Mouse (Mus musculus): ENCODE data around the gene Vcl.

The Vcl gene

GRCm38 (mm10) chr14:21017871-21018270 lies 88.7 kb downstream of the Vcl start:
- no peak for DNase-seq

GRCm38 (mm10) chr14:21018977-21019376 lies 89.8 kb downstream of the Vcl start:
- peak; percentile 19 to 45 for DNase-seq

- no peak for DNase-seq
These were observed 91.2 kb downstream of the Vcl start for GRCm38 (mm10) chr14:21020435-21020834.

DNA sequence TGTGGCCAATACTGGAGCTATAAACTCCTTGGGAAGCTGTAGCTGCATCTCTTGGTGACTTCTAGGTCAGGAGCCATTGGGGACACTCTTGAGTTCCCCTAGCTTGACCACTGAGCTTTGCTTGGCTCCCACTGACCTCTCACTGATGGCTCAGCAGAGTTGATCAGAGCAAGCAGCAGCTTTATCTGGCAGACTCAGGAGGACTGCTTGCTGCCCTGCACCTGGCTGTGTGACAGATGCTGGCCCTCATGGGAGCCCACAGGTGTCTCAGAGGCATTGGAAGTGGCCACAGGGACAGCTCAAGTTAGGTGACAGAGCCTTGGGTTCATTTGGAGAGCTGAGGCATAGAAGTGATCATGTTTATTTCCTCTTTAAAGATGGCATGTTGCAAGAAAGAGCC lies 98.3 kb downstream of the Vcl start:
- DNase-seq = no peak

GRCm38 (mm10) chr14:21029025-21029659 lies 99.9 kb downstream of the Vcl start:
- DNase-seq = no peak

- no peak for DNase-seq
These were observed 102.7 kb downstream of the Vcl start for GRCm38 (mm10) chr14:21031783-21032511.

DNA sequence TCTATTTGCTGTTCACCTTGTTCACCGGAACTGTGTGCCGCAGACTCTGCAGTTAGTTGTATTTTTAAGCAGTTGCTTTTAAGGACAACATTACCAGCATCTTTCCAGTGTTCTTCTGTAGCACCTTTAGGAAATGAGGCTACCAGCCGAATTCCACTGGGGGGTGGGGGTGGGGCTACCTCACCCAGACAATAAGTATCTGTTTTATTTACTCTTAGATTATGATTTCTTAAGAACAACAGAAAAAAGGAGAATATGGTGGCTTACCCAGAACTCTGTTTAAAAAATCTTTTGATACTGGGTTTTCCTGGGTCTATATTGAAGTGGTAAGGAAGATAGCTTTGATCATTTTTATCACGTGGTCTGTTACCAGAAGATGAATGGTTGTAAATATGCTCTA lies 105.1 kb downstream of the Vcl start:
- no peak for DNase-seq

DNA sequence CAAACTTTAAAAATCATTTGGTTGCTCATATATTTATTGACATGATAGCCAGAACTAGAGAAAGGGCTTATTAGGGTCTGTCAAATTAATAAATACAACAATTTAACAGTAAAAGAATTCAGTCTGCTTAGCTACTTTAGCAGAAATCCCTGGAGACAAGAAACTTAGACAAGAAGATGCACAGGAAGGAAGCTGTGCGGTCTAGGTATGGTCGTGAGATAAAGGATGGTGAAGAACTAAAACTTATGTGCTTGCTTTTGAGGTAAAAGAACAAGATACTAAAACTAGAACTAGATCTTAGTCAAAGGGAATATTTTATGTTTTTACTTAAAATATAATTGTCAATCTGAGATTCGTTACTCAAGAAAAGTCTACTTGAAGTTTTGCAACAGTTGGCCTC lies 105.6 kb downstream of the Vcl start:
- no peak for DNase-seq

- no peak for DNase-seq
These were observed 109.9 kb downstream of the Vcl start for GRCm38 (mm10) chr14:21039077-21039476.

DNA sequence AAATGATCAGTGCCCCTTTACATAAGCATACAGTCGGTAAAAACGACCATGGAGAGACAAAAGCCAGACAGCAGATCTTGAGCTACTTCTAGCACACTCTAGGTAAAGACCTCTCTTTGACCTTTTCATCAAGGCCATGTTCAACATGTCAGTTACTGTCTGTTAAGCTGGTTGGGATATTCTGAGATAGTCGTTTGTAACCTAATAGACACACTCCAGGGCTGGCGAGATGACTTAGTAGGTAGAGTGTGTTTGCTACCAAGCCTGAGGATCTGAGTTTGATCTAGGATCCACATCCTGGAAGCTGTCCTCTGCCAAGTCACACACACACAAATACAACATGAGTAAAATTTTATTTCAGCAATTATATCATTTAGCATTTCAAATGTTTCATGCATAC lies 110.4 kb downstream of the Vcl start:
- DNase-seq = no peak

DNA sequence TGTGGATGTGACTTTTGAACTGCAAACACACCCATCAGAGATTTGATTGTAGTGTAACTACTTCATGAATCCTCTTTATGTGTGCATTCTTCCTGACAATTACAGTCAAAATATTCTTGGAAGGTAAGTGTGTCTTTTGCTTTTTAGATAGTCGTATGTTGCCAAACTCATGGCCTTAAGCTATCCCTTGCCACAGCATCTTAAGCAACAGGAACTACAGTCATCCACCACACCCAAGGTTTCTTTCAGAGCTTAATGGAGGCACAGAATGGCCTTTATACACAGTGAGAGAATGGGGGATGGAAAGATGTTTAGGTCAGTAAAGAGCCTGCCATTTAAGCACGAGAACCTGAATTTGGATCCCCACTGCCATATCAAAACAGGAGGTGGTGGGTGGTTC lies 118.6 kb downstream of the Vcl start:
- no peak for DNase-seq

DNA sequence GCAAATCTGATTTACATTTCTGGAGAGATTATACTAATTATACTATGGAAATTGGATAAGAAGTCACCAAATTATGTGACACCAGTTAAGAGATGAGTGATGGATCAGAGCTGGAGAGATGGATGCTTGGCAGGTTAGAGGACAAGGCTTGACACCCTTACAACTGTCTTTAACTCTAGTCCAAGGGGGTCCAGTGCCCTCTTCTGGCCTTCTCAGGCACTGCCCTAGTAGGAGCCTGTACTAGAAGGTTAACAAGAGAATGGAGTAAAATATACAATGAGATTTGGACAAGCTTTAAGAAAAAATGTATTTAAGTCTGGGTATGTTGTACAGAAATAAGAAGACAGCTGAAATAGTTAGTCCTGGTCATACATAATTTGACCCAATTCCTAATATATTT lies 119.7 kb downstream of the Vcl start:
- peak in 1 of 2 experiments; percentile 48 for DNase-seq

GRCm38 (mm10) chr14:21050734-21051133 lies 121.5 kb downstream of the Vcl start:
- DNase-seq = peak in 1 of 2 experiments; percentile 45

- no peak for DNase-seq
These were observed 122.3 kb downstream of the Vcl start for GRCm38 (mm10) chr14:21051380-21052111.

- DNase-seq = peak; percentile 94 to 96
These were observed 123.0 kb downstream of the Vcl start, which contains the start of the genes Ap3m1 and Adk for GRCm38 (mm10) chr14:21052112-21052780. TSS of gene Ap3m1 (minus strand) at chr14:21052508. TSS of gene Adk (plus strand) at chr14:21052574.

DNA sequence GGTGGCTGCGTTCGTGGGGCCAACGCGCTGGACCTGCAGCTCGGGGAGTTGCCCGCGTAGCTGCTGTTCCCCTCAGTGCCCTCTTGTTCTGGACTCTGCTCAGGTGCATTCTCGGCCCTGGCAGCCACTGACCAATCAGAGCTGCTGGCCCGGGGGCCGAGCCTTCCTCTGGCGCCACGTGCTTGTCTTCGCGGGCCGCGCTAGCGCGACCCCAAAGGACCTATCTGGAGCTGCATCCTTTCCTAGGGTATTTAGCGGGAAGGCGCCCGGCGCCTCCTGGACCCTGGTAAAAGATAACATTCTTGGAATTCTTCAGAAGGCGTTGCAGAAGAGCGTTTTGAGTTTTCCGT lies 123.6 kb downstream of the Vcl start:
- peak in 1 of 2 experiments; percentile 80 for DNase-seq

DNA sequence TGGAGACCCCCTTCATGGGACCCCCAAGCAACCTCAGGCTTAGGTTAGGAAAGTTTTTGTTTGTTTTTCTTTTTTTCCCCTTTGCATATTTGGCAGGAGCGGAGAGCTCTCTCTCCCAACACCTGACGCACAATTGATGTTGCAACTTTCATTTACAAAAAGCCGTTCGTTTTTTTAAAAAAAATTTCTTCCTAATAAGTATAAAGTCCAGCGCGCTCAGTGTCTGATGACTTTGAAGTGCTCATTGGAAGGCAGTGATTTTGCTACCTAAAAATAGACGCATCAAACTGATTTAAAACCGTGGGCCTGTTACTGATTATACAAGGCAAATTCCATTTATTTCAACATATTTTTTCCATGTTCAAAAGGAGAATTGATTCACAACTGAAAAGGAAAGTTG lies 124.0 kb downstream of the Vcl start:
- DNase-seq = no peak

- peak in 1 of 2 experiments; percentile 25 for DNase-seq
These were observed 124.4 kb downstream of the Vcl start for GRCm38 (mm10) chr14:21053586-21053985.

DNA sequence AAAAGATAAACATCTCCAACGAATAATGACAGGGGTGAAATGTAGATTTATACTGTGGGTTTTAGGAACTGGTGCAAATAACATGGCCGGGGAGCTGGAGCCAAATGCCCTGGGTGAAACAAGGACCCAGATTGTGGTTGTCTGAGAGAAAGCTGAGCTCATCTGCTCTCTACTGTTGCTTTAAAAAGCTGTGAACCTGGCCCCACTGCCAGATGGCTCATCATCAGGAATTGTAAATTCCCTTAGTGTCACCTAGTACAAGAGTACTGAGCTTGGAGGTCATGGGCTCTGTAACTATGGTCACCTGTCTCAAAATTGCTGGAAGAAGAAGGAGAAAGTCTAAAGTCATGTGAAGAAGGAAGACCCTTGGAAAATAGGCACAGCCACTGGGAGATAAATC lies 129.8 kb downstream of the Vcl start:
- no peak for DNase-seq

DNA sequence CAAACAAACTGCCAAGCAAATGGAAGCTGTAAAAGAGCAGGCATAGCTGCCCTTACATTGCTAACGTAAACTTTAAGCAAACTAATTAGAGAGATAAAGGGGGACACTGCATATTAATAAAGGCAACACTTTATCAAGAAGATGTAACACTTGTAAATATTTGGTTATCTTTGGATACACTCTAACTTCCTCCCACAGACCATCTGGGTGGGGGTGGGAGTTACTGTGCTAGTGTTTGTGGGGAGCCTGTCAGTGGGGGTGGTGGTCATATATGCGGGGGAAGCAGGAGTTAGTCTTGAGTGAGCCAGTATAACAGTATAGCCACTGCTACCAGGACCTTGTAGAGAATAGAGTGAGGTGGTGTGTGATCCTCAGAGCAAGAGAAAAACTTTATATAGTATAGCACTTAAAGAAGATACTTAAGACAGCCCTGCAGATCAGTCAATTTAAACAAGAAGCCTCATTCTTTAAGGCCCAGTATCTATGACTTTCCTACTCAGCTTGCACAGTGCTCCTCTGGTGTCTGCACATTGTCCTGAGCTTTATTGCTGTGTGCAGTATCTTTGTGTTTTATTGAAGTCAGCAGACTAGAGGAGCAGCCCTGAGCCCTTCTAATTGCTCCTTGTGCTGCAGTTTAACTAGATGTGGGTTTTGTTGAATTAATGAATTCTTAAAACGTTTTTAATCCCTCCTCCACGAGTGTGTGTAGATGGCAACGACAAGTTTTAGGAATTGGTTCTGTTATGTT lies 133.7 kb downstream of the Vcl start:
- no peak for DNase-seq

- DNase-seq = no peak
These were observed 135.1 kb downstream of the Vcl start for GRCm38 (mm10) chr14:21064321-21064720.

DNA sequence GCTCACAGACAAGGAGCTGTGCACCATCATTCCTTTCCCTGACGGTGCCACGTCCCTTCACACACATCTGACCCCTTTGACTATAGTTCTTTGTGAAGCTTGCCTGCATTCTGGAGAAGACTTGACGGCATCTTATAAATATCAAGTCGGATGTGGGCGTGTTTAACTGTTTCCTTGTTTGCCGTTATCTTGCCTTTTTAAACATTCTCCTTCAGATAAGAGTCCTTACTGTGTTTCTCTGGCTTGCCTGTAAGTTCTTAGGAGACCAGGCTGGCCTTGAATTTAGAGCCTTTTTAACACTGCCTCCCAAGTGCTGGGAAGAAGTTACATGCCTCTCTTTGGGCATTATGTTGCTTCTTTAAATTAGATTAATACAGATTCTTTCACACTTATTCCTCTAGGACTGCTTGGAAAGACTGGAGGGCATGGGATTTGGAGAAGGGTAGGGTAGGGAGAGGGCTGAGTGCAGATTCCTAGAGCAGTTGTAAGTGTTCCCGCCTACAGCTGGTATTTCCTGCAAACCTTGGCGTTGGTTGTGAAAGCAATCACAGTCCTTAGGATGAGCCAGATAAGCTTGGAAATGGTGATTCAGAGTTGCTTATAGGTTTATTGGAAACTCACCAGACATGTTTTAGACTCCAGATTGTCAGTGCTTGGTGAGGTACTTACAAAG lies 136.4 kb downstream of the Vcl start:
- no peak for DNase-seq
